Mouse (Mus musculus) cerebellum, adult 2 months (tissue): ENCODE measurements around the gene Btbd2. TPM values are rescaled to one million over a fixed set of nuclear protein-coding genes. Genes with fewer than 3 reads are reported as not detected.
A peak's percentile ranks its signal among the peaks of the same experiment; 100 is the strongest.

Experiments used
- DNase-seq, 2 experiments: peaks; one replicate each; pipeline ENCODE4 v3.0.0; 2021
- H3K27ac ChIP-seq: fragments of 200-500 bp; 2 replicates; pipeline ENCODE4 v1.5.1; 2012; ENCODE audit warnings: low read length, control low read depth, inconsistent platforms; ENCODE audit not compliant: insufficient read depth
- H3K27me3 ChIP-seq: fragments of 200-500 bp; 2 replicates; pipeline ENCODE4 v1.6.1; 2012; ENCODE audit warnings: inconsistent platforms, mild to moderate bottlenecking, low read length, moderate library complexity; ENCODE audit not compliant: control insufficient read depth, insufficient read depth
- H3K4me1 ChIP-seq: fragments of 200-500 bp; 2 replicates; pipeline ENCODE4 v1.6.1; 2011; ENCODE audit warnings: low read length; ENCODE audit not compliant: control insufficient read depth, insufficient read depth
- H3K4me3 ChIP-seq: fragments of 200-500 bp; replicated peaks from 2 replicates; pipeline ENCODE3; 2011; ENCODE audit warnings: mild to moderate bottlenecking, low read depth, low read length, control low read depth; ENCODE audit not compliant: insufficient read depth
- CTCF ChIP-seq: fragments of 200-500 bp; IDR thresholded peaks from 2 replicates; pipeline ENCODE4 v1.5.1; 2011; ENCODE audit warnings: low read depth, mild to moderate bottlenecking, control low read depth, low read length, moderate library complexity, borderline replicate concordance; ENCODE audit not compliant: insufficient read depth
- POLR2A ChIP-seq: fragments of 200-500 bp; IDR thresholded peaks from 2 replicates; pipeline ENCODE4 v1.6.1; 2011; ENCODE audit warnings: low read length, control low read depth, borderline replicate concordance; ENCODE audit not compliant: insufficient read depth
- WGBS: fragments of 180-500 bp; shearing (Covaris S2); methylation state at CpG from one replicate; pipeline ENCODE4 v1.1.7; 2018; 5-methylcytosine and 5-hydroxymethylcytosine counted together
- polyA plus RNA-seq: library from polyadenylated mRNA; depleted of rRNA; stranded (reverse); fragments of >200 nt; gene quantifications from 2 replicates; pipeline ENCODE4 v1.2.3, GENCODE M21; 2012; rRNA removed

Btbd2 gene
- polyA plus RNA-seq, 1 experiment, result 108 TPM

DNA sequence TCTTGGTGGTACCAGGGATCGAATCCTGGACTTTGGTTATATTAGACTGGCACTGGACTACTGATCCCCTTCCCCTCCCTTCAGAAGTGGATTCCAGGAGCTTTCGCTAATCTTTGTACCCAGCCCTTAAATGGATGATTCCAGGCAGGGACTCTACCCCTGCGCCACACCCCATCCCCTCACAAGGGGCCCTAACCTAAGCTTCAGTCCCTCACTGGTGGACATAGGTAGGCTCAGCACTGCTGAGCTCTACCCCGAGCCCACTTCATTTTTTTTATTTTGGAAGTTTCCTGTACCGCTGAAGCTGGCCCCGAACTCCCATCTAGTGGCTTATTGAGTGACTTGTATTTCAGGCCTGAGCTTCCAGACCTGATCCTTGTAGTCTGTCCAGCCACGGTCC, 53.5 kb downstream of the Btbd2 start:
- DNase-seq, result no peak
- Histone ChIP-seq H3K27me3 (no peaks in the 10 kb centered on the region), H3K4me3 (peak overlapping the region; percentile 92), H3K4me1 (peaks cover 27% of the 10 kb centered on the region), H3K27ac (peak overlapping the region; percentile 51)
- TF ChIP-seq CTCF (no peak), POLR2A (no peak)
- 27% methylated on average over 7 of the region's 7 CpGs for WGBS

DNA sequence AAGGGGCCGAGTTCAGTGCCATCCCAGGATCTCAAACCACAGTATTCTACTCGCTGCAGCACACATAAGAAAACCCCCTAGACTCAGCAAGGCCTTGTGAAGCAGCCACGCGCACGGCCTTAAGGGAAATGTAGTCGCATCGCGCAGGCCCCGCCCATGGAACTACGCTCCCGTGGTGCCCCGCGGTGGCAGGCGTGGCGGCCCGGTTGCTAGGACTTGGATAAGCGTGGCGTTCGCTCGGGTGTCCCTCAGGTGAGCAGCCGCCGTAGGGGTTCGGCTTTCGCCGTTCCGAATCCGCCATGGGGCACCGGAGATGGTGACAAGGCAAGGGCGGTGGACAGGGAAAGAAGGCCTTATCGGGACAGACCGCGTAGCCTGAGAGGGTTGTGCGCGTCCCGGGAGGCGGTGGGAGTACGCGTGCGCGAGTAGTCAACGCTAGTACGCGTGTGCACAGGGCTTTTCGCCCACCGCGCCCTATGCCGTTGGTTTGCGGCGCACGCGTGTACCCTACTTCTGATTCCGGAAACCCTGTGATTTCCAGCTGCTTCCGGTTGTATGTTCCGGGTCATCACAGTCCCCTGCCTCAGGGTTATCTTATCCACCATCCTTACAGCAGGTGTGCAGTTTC, 54.1 kb downstream of the Btbd2 start, which contains the start of the genes Scamp4 and Adat3:
Gene Scamp4, plus strand, starts transcription at position 175 of the 628 bp plus-strand sequence.
Gene Adat3, plus strand, starts transcription at position 183 of the 628 bp plus-strand sequence.
- Histone ChIP-seq H3K4me1 (peaks cover 22% of the 10 kb centered on the region), H3K27me3 (no peaks in the 10 kb centered on the region), H3K4me3 (peak within 1 kb of the TSS; percentile 92), H3K27ac (peak within 1 kb of the TSS; percentile 65)
- under 1% methylated on average over 54 of the region's 54 CpGs for WGBS
- peak; percentile 70; the same call in 1 of the 2 replicates for TF ChIP-seq POLR2A
- TF ChIP-seq CTCF, result no peak
- DNase-seq, result peak; percentile 94 to 98

DNA sequence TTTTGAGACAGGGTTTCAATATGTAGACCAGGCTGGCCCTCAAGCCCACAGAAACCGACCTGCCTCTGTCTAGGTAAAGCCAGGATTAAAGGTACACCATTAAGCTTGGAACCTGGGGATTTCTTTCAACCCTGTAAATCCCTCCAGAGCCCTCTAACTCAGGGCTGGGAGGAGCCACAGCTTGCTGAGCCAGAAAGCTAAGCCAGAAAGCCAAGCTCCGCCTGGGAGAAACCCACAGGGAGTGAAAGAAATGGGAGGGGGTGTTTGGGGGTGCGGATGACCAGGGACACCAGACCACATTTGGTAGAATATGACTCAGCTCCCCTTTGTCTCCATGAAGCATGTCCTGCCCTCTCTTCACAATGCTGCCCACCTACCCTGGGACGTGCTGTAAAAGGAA, 60.6 kb downstream of the Btbd2 start:
- TF ChIP-seq CTCF (no peak), POLR2A (no peak)
- WGBS, result 41% methylated on average over 4 of the region's 4 CpGs

More for the DNA sequence above, 60.6 kb downstream of the Btbd2 start:
- no peak for DNase-seq
- H3K27me3 ChIP-seq, result no peaks in the 10 kb centered on the region
- no peaks in the 10 kb centered on the region for H3K4me1 ChIP-seq
- no peak overlapping the region for H3K4me3 ChIP-seq
- no peak overlapping the region for H3K27ac ChIP-seq

Other genes with a start within 250 kb of the Btbd2 start
- gene Tcf3, start 223.4 kb downstream of the Btbd2 start, polyA plus RNA-seq, result 34.2 and 38.8 TPM in 2 replicates
- 0.36 and 0.46 TPM in 2 replicates for gene Onecut3, start 162.2 kb downstream of the Btbd2 start, polyA plus RNA-seq
- 0.30 and 0.52 TPM in 2 replicates for gene Atp8b3, start 117.9 kb downstream of the Btbd2 start, polyA plus RNA-seq
- gene Rexo1, start 95.5 kb downstream of the Btbd2 start, polyA plus RNA-seq, result 44.4 and 47.5 TPM in 2 replicates
- 9.5 and 10.6 TPM in 2 replicates for gene Klf16, start 79.8 kb downstream of the Btbd2 start, polyA plus RNA-seq
- gene Abhd17a, start 66.7 kb downstream of the Btbd2 start, polyA plus RNA-seq, result 230 and 232 TPM in 2 replicates
- 57.9 and 62.0 TPM in 2 replicates for gene Scamp4, start 54.2 kb downstream of the Btbd2 start, polyA plus RNA-seq
- gene Adat3, start 54.2 kb downstream of the Btbd2 start, polyA plus RNA-seq, result 7.0 and 7.5 TPM in 2 replicates
- gene Gm49322, start 51.0 kb downstream of the Btbd2 start, polyA plus RNA-seq, result 3.5 and 4.2 TPM in 2 replicates
- gene Csnk1g2, start 34.2 kb downstream of the Btbd2 start, polyA plus RNA-seq, result 208 and 218 TPM in 2 replicates
- 59.3 and 64.4 TPM in 2 replicates for gene Mknk2, start 21.0 kb upstream of the Btbd2 start, polyA plus RNA-seq
- gene Mob3a, start 44.9 kb upstream of the Btbd2 start, polyA plus RNA-seq, result 12.6 and 14.2 TPM in 2 replicates
- gene Izumo4, start 45.1 kb upstream of the Btbd2 start, polyA plus RNA-seq, result 112 and 117 TPM in 2 replicates
- gene Ap3d1, start 85.2 kb upstream of the Btbd2 start, polyA plus RNA-seq, result 175 and 189 TPM in 2 replicates
- 101 and 115 TPM in 2 replicates for gene Dot1l, start 98.1 kb upstream of the Btbd2 start, polyA plus RNA-seq
- 52.0 and 66.4 TPM in 2 replicates for gene Sf3a2, start 141.1 kb upstream of the Btbd2 start, polyA plus RNA-seq
- 106 and 122 TPM in 2 replicates for gene Plekhj1, start 141.6 kb upstream of the Btbd2 start, polyA plus RNA-seq
- gene Amh, start 148.2 kb upstream of the Btbd2 start, polyA plus RNA-seq, result 3.0 and 4.3 TPM in 2 replicates
- 0.27 and 0.38 TPM in 2 replicates for gene Jsrp1, start 156.4 kb upstream of the Btbd2 start, polyA plus RNA-seq
- gene Oaz1, start 169.6 kb upstream of the Btbd2 start, polyA plus RNA-seq, result 776 and 779 TPM in 2 replicates
- gene Lingo3, start 187.0 kb upstream of the Btbd2 start, polyA plus RNA-seq, result 54.4 and 69.1 TPM in 2 replicates
- gene Lsm7, start 198.1 kb upstream of the Btbd2 start, polyA plus RNA-seq, result 213 and 215 TPM in 2 replicates
- 123 and 132 TPM in 2 replicates for gene Sppl2b, start 198.2 kb upstream of the Btbd2 start, polyA plus RNA-seq
- gene Tmprss9, start 214.8 kb upstream of the Btbd2 start, polyA plus RNA-seq, result 0.41 and 0.74 TPM in 2 replicates
- gene Timm13, start 243.9 kb upstream of the Btbd2 start, polyA plus RNA-seq, result 208 and 217 TPM in 2 replicates